Mouse (Mus musculus) brain, embryonic 14.5 days (tissue): ENCODE results near the gene Amz2.

Source experiments
- CTCF ChIP-seq: fragments of 200-500 bp; IDR thresholded peaks from 2 replicates; pipeline ENCODE4 v1.5.1; 2012; ENCODE audit warnings: inconsistent platforms, mild to moderate bottlenecking, moderate library complexity, borderline replicate concordance; ENCODE audit not compliant: insufficient read depth, insufficient read length; ENCODE audit errors: extremely low read depth
- POLR2A ChIP-seq: fragments of 200-500 bp; IDR thresholded peaks from 2 replicates; pipeline ENCODE4 v1.6.1; 2012; ENCODE audit warnings: mild to moderate bottlenecking, inconsistent platforms, borderline replicate concordance; ENCODE audit not compliant: poor library complexity, insufficient read depth, insufficient read length, severe bottlenecking; ENCODE audit errors: extremely low read depth

DNA sequence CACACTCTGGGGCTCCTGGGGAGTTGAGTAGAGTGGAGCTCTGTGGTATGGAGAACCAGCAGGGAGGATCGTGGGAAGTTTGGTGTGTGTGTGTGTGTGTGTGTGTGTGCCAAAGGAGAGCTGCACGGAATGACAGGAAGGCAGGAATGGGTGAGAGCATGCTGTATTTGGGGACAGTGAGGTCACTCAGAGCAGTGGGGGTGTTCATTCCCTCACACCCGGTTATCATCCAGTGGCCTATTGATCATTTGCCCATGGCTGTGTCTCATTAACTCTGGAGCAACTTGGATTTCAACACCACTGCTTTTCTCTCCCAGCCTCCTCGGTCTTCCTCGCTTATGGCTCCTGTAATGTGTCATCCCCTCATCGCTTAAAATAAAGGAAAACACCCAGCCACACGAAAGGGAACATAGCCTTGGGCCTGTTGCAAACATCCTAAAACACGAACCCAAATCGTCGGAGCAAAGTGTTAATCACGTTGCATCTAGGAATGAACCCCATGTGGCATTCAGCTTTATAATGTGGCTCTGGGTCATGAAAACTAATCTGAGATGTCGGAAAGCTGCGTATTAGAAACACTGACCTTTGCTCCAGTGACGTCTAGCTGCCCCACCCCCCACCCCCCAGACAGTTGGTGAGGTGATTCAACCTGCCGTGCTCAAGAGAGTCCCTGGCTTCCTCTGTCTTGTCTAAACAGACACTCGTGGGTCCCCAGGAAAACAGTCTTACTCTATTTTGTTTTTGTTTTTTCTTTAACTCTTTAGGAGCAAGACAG, 52.0 kb downstream of the Amz2 start:
- TF ChIP-seq CTCF (no peak), POLR2A (no peak)
